Mouse (Mus musculus) liver, postnatal 0 days (tissue): Measurements from ENCODE around the gene Cldn10. TPM values are rescaled to one million over a fixed set of nuclear protein-coding genes. Genes with fewer than 3 reads are reported as not detected.

ENCODE experiments used
- ATAC-seq: fragments of 200-750 bp; cut with Nextera tagmentation; 2 replicates; pipeline ENCODE4 v1.8.0; 2017; ENCODE audit warnings: mild to moderate bottlenecking, moderate library complexity
- DNase-seq: peaks from one replicate; pipeline ENCODE4 v3.0.0-alpha.2; 2016
- H3K27ac ChIP-seq: fragments of 300-500 bp; sonication (generic); 2 replicates; pipeline ENCODE4 v1.5.1; 2014; ENCODE audit warnings: antibody characterized with exemption, moderate library complexity, mild to moderate bottlenecking, low read depth
- H3K27me3 ChIP-seq: fragments of 300-500 bp; sonication (generic); 2 replicates; pipeline ENCODE4 v1.6.1; 2014; ENCODE audit warnings: low read length, control low read depth, mixed read lengths; ENCODE audit not compliant: insufficient read depth
- H3K36me3 ChIP-seq: fragments of 300-500 bp; sonication (generic); replicated peaks from 2 replicates; pipeline ENCODE4 v1.6.1; 2014; ENCODE audit warnings: mild to moderate bottlenecking, control low read depth, low read length, moderate library complexity, mixed read lengths; ENCODE audit not compliant: insufficient read depth
- H3K4me1 ChIP-seq: fragments of 300-500 bp; sonication (generic); 2 replicates; pipeline ENCODE4 v1.6.1; 2014; ENCODE audit warnings: antibody characterized with exemption, mild to moderate bottlenecking, control low read depth; ENCODE audit not compliant: insufficient read depth
- H3K4me2 ChIP-seq: fragments of 300-500 bp; sonication (generic); 2 replicates; pipeline ENCODE4 v1.6.1; 2014; ENCODE audit warnings: low read depth, mild to moderate bottlenecking, low read length, moderate library complexity, mixed read lengths
- H3K4me3 ChIP-seq: fragments of 300-500 bp; sonication (generic); 2 replicates; pipeline ENCODE4 v1.5.1; 2014; ENCODE audit warnings: low read depth, low read length
- H3K9ac ChIP-seq: fragments of 300-500 bp; sonication (generic); replicated peaks from 2 replicates; pipeline ENCODE4 v1.6.1; 2014; ENCODE audit warnings: mild to moderate bottlenecking, moderate library complexity
- H3K9me3 ChIP-seq: fragments of 300-500 bp; sonication (generic); 2 replicates; pipeline ENCODE4 v1.6.1; 2016; ENCODE audit warnings: mild to moderate bottlenecking, control low read depth, low read length, mixed read lengths
- CTCF ChIP-seq: sonication (generic); IDR thresholded peaks from 2 replicates; pipeline ENCODE4 v1.5.1; 2016; ENCODE audit warnings: antibody characterized with exemption, low read depth
- EP300 ChIP-seq: IDR thresholded peaks from 2 replicates; pipeline ENCODE4 v1.6.1; 2016; ENCODE audit warnings: antibody characterized with exemption, low read depth, mild to moderate bottlenecking
- WGBS: fragments of 180-500 bp; shearing (Covaris S2); extraction: QIAGEN DNeasy Blood & Tissue Kit; methylation state at CpG from one replicate; pipeline ENCODE4 v1.1.7; 2014; ENCODE audit not compliant: insufficient replicate concordance; 5-methylcytosine and 5-hydroxymethylcytosine counted together
- polyA plus RNA-seq: library from polyadenylated mRNA; unstranded; fragments of >200 nt; fragmentation: Nextera tagmentation; extraction: Ambion mirVana; gene quantifications from 2 replicates; pipeline ENCODE4 v1.2.1, GENCODE M21; 2015

Gene Cldn10
- polyA plus RNA-seq, 1 experiment from 2014 or later, result 0.61 TPM

GRCm38 (mm10) chr14:118766368-118766767 is 21.3 kb upstream of the Cldn10 start:
- H3K4me1 ChIP-seq, result no peaks in the 10 kb centered on the region
- no peak overlapping the region for H3K4me3 ChIP-seq
- no peaks in the 10 kb centered on the region for H3K36me3 ChIP-seq
- DNase-seq (no peak), ATAC-seq (no peak)
- TF ChIP-seq CTCF, result no peak
- no peak for TF ChIP-seq EP300
- H3K4me2 ChIP-seq, result no peak overlapping the region
- 55% methylated on average over 5 of the region's 5 CpGs for WGBS
- H3K9ac ChIP-seq, result no peak overlapping the region
- no peak overlapping the region for H3K27ac ChIP-seq
- no peaks in the 10 kb centered on the region for H3K9me3 ChIP-seq
- H3K27me3 ChIP-seq, result peaks cover 23% of the 10 kb centered on the region; the same call in 1 of the 2 replicates

GRCm38 (mm10) chr14:118767673-118768353 is 19.9 kb upstream of the Cldn10 start:
- H3K4me3 ChIP-seq, result no peak overlapping the region
- H3K9ac ChIP-seq, result no peak overlapping the region
- DNase-seq (peak; percentile 77), ATAC-seq (peak; percentile 91)
- no peaks in the 10 kb centered on the region for H3K36me3 ChIP-seq
- H3K4me1 ChIP-seq, result no peaks in the 10 kb centered on the region
- WGBS, result 37% methylated on average over 14 of the region's 14 CpGs
- peaks cover 23% of the 10 kb centered on the region; the same call in 1 of the 2 replicates for H3K27me3 ChIP-seq
- TF ChIP-seq EP300 (no peak), CTCF (peak; percentile 100)
- peak overlapping the region; percentile 54 for H3K4me2 ChIP-seq
- no peak overlapping the region for H3K27ac ChIP-seq
- H3K9me3 ChIP-seq, result no peaks in the 10 kb centered on the region

GRCm38 (mm10) chr14:118768354-118768713 is 19.4 kb upstream of the Cldn10 start:
- no peak overlapping the region for H3K4me3 ChIP-seq
- H3K9me3 ChIP-seq, result no peaks in the 10 kb centered on the region
- peak overlapping the region; percentile 54 for H3K4me2 ChIP-seq
- no peak overlapping the region for H3K27ac ChIP-seq
- no peak overlapping the region for H3K9ac ChIP-seq
- H3K4me1 ChIP-seq, result no peaks in the 10 kb centered on the region
- peaks cover 23% of the 10 kb centered on the region; the same call in 1 of the 2 replicates for H3K27me3 ChIP-seq
- TF ChIP-seq CTCF, result no peak
- peak; percentile 48; the same call in 1 of the 2 replicates for TF ChIP-seq EP300
- no peaks in the 10 kb centered on the region for H3K36me3 ChIP-seq
- WGBS, result 34% methylated on average over 17 of the region's 17 CpGs
- peak; percentile 71 for ATAC-seq
- no peak for DNase-seq

- ATAC-seq (no peak), DNase-seq (no peak)
- Histone ChIP-seq H3K4me2 (no peak overlapping the region), H3K4me1 (no peaks in the 10 kb centered on the region), H3K36me3 (no peaks in the 10 kb centered on the region), H3K27me3 (peaks cover 8% of the 10 kb centered on the region; the same call in 1 of the 2 replicates), H3K9me3 (no peaks in the 10 kb centered on the region), H3K9ac (no peak overlapping the region), H3K4me3 (no peak overlapping the region), H3K27ac (no peak overlapping the region)
- WGBS, result 87% methylated on average over 3 of the region's 3 CpGs
- TF ChIP-seq CTCF (no peak), EP300 (no peak)
Measured at GRCm38 (mm10) chr14:118773668-118774067, 14.0 kb upstream of the Cldn10 start.

GRCm38 (mm10) chr14:118774507-118775428 is 12.9 kb upstream of the Cldn10 start:
- no peak overlapping the region for H3K27ac ChIP-seq
- TF ChIP-seq EP300 (no peak), CTCF (peak; percentile 75)
- H3K9me3 ChIP-seq, result no peaks in the 10 kb centered on the region
- WGBS, result 65% methylated on average over 12 of the region's 12 CpGs
- ATAC-seq, result peak; percentile 45; the same call in 1 of the 2 replicates
- 0 out of 2 replicates have a peak, but pooled peaks cover 2% of the 10 kb centered on the region for H3K27me3 ChIP-seq
- H3K4me3 ChIP-seq, result no peak overlapping the region
- no peaks in the 10 kb centered on the region for H3K4me1 ChIP-seq
- DNase-seq, result no peak
- no peaks in the 10 kb centered on the region for H3K36me3 ChIP-seq
- H3K4me2 ChIP-seq, result no peak overlapping the region
- H3K9ac ChIP-seq, result no peak overlapping the region

- no peak overlapping the region for H3K9ac ChIP-seq
- WGBS, result 71% methylated on average over 1 of the region's 1 CpGs
- H3K27ac ChIP-seq, result no peak overlapping the region
- ATAC-seq (no peak; the same call in 1 of the 2 replicates), DNase-seq (no peak)
- no peak overlapping the region for H3K4me2 ChIP-seq
- H3K36me3 ChIP-seq, result no peaks in the 10 kb centered on the region
- no peak for TF ChIP-seq CTCF
- TF ChIP-seq EP300, result no peak
- H3K4me3 ChIP-seq, result no peak overlapping the region
- H3K27me3 ChIP-seq, result no peaks in the 10 kb centered on the region
- H3K4me1 ChIP-seq, result no peaks in the 10 kb centered on the region
- no peaks in the 10 kb centered on the region for H3K9me3 ChIP-seq
Measured at GRCm38 (mm10) chr14:118775554-118775953, 12.2 kb upstream of the Cldn10 start.
